Mouse (Mus musculus): ENCODE measurements at regions not wholly inside any gene's neighbourhood (a gene's known extent, or its start where the extent isn't known, plus 50 kb on each side); places are given as distances from the start of the nearest gene placed in this dataset.

DNA sequence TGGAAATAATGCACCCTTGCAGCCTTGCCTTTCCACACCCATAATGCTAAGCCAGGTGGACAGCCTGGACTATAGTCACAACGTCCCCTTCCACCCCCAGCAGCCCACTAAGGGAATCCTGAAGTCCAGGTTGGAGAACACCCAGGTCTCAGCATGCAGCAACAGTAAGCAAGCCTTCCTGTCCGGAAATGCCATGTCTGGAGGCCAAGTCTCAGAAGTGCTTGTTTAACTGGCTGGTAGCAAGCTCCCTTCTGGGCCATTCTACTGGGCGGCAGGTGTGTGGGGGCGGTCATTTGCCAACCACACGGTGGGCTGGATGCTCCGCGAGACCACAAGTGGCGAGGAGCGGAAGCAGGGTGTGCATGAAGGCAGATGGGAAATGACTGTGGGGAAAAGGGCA is 137.3 kb upstream of the 1700016C15Rik start:
- H3K27me3 ChIP-seq (ENCODE audit: insufficient read depth, low read length), result no peaks in the 10 kb centered on the region
- DNase-seq (no peak), ATAC-seq (no peak)
- H3K9me3 ChIP-seq (ENCODE audit: low read length), result no peaks in the 10 kb centered on the region
- 78% methylated on average over 9 of the region's 9 CpGs for WGBS (ENCODE audit: insufficient replicate concordance)
- no peak overlapping the region for H3K4me3 ChIP-seq (ENCODE audit: low read depth, low read length)
- no peaks in the 10 kb centered on the region for H3K36me3 ChIP-seq (replicated peaks; ENCODE audit: insufficient read depth, low read length)
- H3K9ac ChIP-seq (replicated peaks), result no peak overlapping the region
- H3K27ac ChIP-seq (ENCODE audit: low read depth), result no peak overlapping the region
- TF ChIP-seq CTCF (IDR thresholded peaks at IDR 0.05; ENCODE audit: low read depth), result no peak
- no peak for TF ChIP-seq EP300 (IDR thresholded peaks at IDR 0.05; ENCODE audit: low read depth)
- H3K4me2 ChIP-seq (ENCODE audit: low read depth, low read length), result no peak overlapping the region
- no peaks in the 10 kb centered on the region for H3K4me1 ChIP-seq (ENCODE audit: insufficient read depth)

- H3K4me1 ChIP-seq (ENCODE audit: insufficient read depth), result no peaks in the 10 kb centered on the region
- no peak overlapping the region for H3K4me3 ChIP-seq (ENCODE audit: low read depth, low read length)
- H3K27me3 ChIP-seq (ENCODE audit: insufficient read depth, low read length), result no peaks in the 10 kb centered on the region
- no peak overlapping the region for H3K27ac ChIP-seq (ENCODE audit: low read depth)
- DNase-seq, result no peak
- 82% methylated on average over 13 of the region's 13 CpGs for WGBS (ENCODE audit: insufficient replicate concordance)
- H3K9ac ChIP-seq (replicated peaks), result no peak overlapping the region
- H3K36me3 ChIP-seq (replicated peaks; ENCODE audit: insufficient read depth, low read length), result no peaks in the 10 kb centered on the region
- H3K9me3 ChIP-seq (ENCODE audit: low read length), result no peaks in the 10 kb centered on the region
- no peak overlapping the region for H3K4me2 ChIP-seq (ENCODE audit: low read depth, low read length)
- no peak for ATAC-seq
- TF ChIP-seq CTCF (IDR thresholded peaks at IDR 0.05; ENCODE audit: low read depth), result no peak
- no peak for TF ChIP-seq EP300 (IDR thresholded peaks at IDR 0.05; ENCODE audit: low read depth)
These were observed 135.3 kb upstream of the 1700016C15Rik start for GRCm38 (mm10) chr1:177594341-177594740.

DNA sequence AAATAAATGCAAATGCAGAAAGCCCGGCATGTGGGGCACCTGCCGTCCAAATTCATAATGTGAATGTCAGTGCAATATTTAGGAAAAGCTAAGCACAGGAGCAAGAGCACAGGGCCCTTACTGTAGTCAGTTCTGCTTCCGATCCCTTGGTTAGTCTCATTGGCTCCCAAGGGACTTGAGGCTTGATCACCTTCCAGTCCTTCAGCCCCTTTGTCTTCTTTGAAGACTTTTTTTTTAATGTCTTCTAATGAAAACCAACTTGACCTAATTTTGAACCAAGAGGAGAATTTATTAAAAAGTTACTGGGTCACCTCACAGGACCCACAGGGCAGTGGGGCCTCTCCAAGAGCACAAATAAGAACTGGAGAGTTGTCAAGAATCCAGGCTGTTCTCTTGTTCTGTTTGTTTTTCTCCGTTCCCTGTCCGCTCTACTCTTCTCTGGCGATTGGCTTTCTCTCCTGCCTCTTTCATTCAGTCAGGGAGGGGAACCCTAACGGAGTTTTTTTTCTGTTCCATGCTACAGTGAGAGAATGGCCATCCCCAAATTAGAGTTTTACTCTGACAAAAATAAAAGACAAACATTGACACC is 134.2 kb upstream of the 1700016C15Rik start:
- TF ChIP-seq CTCF (IDR thresholded peaks at IDR 0.05; ENCODE audit: low read depth) (no peak), EP300 (IDR thresholded peaks at IDR 0.05; ENCODE audit: low read depth) (no peak)
- Histone ChIP-seq H3K4me1 (ENCODE audit: insufficient read depth) (no peaks in the 10 kb centered on the region), H3K36me3 (replicated peaks; ENCODE audit: insufficient read depth, low read length) (no peaks in the 10 kb centered on the region), H3K27ac (ENCODE audit: low read depth) (no peak overlapping the region), H3K9me3 (ENCODE audit: low read length) (no peaks in the 10 kb centered on the region), H3K9ac (replicated peaks) (no peak overlapping the region), H3K4me2 (ENCODE audit: low read depth, low read length) (no peak overlapping the region), H3K4me3 (ENCODE audit: low read depth, low read length) (no peak overlapping the region), H3K27me3 (ENCODE audit: insufficient read depth, low read length) (no peaks in the 10 kb centered on the region)
- ATAC-seq (no peak), DNase-seq (no peak)
- WGBS (ENCODE audit: insufficient replicate concordance), result 72% methylated on average over 7 of the region's 7 CpGs

GRCm38 (mm10) chr1:177597036-177597435 is 132.6 kb upstream of the 1700016C15Rik start:
- no peaks in the 10 kb centered on the region for H3K27me3 ChIP-seq (ENCODE audit: insufficient read depth, low read length)
- no peak overlapping the region for H3K9ac ChIP-seq (replicated peaks)
- no peaks in the 10 kb centered on the region for H3K36me3 ChIP-seq (replicated peaks; ENCODE audit: insufficient read depth, low read length)
- no peak overlapping the region for H3K4me2 ChIP-seq (ENCODE audit: low read depth, low read length)
- 77% methylated on average over 4 of the region's 4 CpGs for WGBS (ENCODE audit: insufficient replicate concordance)
- ATAC-seq, result no peak
- H3K4me1 ChIP-seq (ENCODE audit: insufficient read depth), result no peaks in the 10 kb centered on the region
- no peak for TF ChIP-seq CTCF (IDR thresholded peaks at IDR 0.05; ENCODE audit: low read depth)
- no peak for TF ChIP-seq EP300 (IDR thresholded peaks at IDR 0.05; ENCODE audit: low read depth)
- H3K27ac ChIP-seq (ENCODE audit: low read depth), result no peak overlapping the region
- H3K9me3 ChIP-seq (ENCODE audit: low read length), result no peaks in the 10 kb centered on the region
- no peak for DNase-seq
- no peak overlapping the region for H3K4me3 ChIP-seq (ENCODE audit: low read depth, low read length)

GRCm38 (mm10) chr1:177605353-177605969 is 124.2 kb upstream of the 1700016C15Rik start:
- H3K9ac ChIP-seq (replicated peaks), result no peak overlapping the region
- DNase-seq (no peak), ATAC-seq (no peak)
- no peak overlapping the region for H3K27ac ChIP-seq (ENCODE audit: low read depth)
- no peaks in the 10 kb centered on the region for H3K9me3 ChIP-seq (ENCODE audit: low read length)
- H3K27me3 ChIP-seq (ENCODE audit: insufficient read depth, low read length), result no peaks in the 10 kb centered on the region
- no peaks in the 10 kb centered on the region for H3K36me3 ChIP-seq (replicated peaks; ENCODE audit: insufficient read depth, low read length)
- H3K4me1 ChIP-seq (ENCODE audit: insufficient read depth), result no peaks in the 10 kb centered on the region
- TF ChIP-seq CTCF (IDR thresholded peaks at IDR 0.05; ENCODE audit: low read depth), result no peak
- TF ChIP-seq EP300 (IDR thresholded peaks at IDR 0.05; ENCODE audit: low read depth), result no peak
- H3K4me2 ChIP-seq (ENCODE audit: low read depth, low read length), result no peak overlapping the region
- H3K4me3 ChIP-seq (ENCODE audit: low read depth, low read length), result no peak overlapping the region
- WGBS (ENCODE audit: insufficient replicate concordance), result 53% methylated on average over 6 of the region's 6 CpGs

DNA sequence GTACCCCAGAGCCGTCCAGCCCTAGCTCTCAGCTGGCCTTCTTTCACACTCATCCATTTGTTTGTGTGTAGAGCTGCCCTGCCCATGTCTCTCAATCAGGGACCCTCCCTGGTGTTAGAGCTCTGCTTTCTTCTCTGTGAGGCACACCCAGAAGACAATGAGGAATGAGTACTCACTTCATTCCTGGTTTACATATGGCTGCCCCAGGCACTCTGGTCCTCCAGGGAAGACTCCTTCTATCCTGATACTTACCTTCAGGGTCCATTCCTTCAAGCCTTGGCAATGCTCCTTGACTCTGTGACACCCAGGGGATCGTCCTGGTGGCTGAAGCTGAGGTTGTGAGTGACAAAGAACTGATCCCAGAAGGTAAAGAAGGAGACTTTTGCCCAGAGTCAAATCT is 122.0 kb upstream of the 1700016C15Rik start:
- no peak for TF ChIP-seq EP300 (IDR thresholded peaks at IDR 0.05; ENCODE audit: low read depth)
- TF ChIP-seq CTCF (IDR thresholded peaks at IDR 0.05; ENCODE audit: low read depth), result no peak
- DNase-seq, result no peak
- H3K4me3 ChIP-seq (ENCODE audit: low read depth, low read length), result no peak overlapping the region
- no peak overlapping the region for H3K9ac ChIP-seq (replicated peaks)
- H3K27ac ChIP-seq (ENCODE audit: low read depth), result no peak overlapping the region
- no peak for ATAC-seq
- H3K9me3 ChIP-seq (ENCODE audit: low read length), result no peaks in the 10 kb centered on the region
- WGBS (ENCODE audit: insufficient replicate concordance), result 56% methylated on average over 2 of the region's 2 CpGs
- no peak overlapping the region for H3K4me2 ChIP-seq (ENCODE audit: low read depth, low read length)
- no peaks in the 10 kb centered on the region for H3K27me3 ChIP-seq (ENCODE audit: insufficient read depth, low read length)
- no peaks in the 10 kb centered on the region for H3K36me3 ChIP-seq (replicated peaks; ENCODE audit: insufficient read depth, low read length)
- no peaks in the 10 kb centered on the region for H3K4me1 ChIP-seq (ENCODE audit: insufficient read depth)
